Mouse (Mus musculus): ENCODE data around the gene Tsnax. TPM values are rescaled to one million over a fixed set of nuclear protein-coding genes. Genes with fewer than 3 reads are reported as not detected.

The Tsnax gene
- total RNA-seq, 1 experiment: 46.9 TPM

DNA sequence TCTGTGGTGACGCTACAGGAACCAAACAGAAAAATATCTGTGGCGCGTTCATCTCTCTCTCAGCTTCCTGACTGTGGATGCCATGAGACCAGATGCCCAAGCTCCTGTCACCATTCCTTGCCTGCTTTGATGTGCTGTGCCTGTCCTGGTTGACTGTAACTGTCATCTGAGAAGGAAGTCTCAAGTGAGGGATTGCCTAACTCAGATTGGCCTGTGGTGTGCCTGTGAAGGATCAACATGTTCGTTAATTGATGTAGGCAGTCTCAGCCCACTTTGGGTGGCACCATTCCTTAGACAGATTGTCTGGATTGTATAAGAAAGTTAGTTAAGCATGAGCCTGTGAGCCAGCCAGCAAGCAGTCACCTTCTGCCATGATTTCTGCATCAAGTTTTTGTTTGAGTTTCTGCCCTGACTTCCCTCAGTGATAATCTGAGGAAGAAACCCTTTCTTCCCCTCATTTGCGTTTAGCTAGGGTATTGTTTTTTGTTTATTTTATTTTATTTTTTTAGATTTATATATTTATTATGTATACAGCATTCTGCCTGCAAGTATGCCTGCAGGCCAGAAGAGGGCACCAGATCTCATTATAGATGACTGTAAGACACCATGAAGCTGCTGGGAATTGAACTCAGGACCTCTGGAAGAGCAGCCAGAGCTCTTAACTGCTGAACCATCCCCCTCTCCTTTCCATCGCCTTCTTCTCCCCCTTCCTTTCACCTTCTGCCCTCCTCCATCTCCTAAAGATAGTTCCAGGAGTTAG lies 55.5 kb downstream of the Tsnax start:
- Histone ChIP-seq H3K9ac (ENCODE audit: insufficient read depth, low read depth, low read length, poor library complexity, severe bottlenecking) (no peak overlapping the region), H3K4me1 (ENCODE audit: control insufficient read depth in 2 of 2, insufficient read depth in 2 of 2, low read length in 2 of 2, poor library complexity in 1 of 2) (no peaks in the 10 kb centered on the region), H3K9me3 (ENCODE audit: control insufficient read depth, insufficient read depth, low read depth, low read length) (no peaks in the 10 kb centered on the region), H3K4me3 (ENCODE audit: insufficient read depth in 1 of 2, low read depth in 1 of 2, low read length in 2 of 2, poor library complexity in 1 of 2, severe bottlenecking in 1 of 2) (no peak overlapping the region), H3K27ac (ENCODE audit: insufficient read depth, low read depth, low read length, poor library complexity, severe bottlenecking) (no peak overlapping the region), H3K36me3 (ENCODE audit: control insufficient read depth, insufficient read depth, low read length, poor library complexity, severe bottlenecking) (no peaks in the 10 kb centered on the region)
- no peak for DNase-seq (ENCODE audit: low read depth, low spot score)
- in situ Hi-C loops (cut with MboI; ENCODE audit: low sequenced_read_pairs in 2 of 2, unreplicated experiment in 2 of 2): no loop called here
- no peak for TF ChIP-seq ZC3H11A (IDR thresholded peaks at IDR 0.05; ENCODE audit: borderline replicate concordance, low read depth, low read length)
- TF ChIP-seq CHD2 (IDR thresholded peaks at IDR 0.05; ENCODE audit: low read depth, low read length): no peak
- no peak for TF ChIP-seq ZNF384 (IDR thresholded peaks at IDR 0.05; ENCODE audit: low read depth, low read length)
- TF ChIP-seq HCFC1 (IDR thresholded peaks at IDR 0.05; ENCODE audit: borderline replicate concordance, insufficient read depth, low read length): no peak
- TF ChIP-seq MAFK (IDR thresholded peaks at IDR 0.05; ENCODE audit: insufficient read depth, low read depth, low read length): no peak

DNA sequence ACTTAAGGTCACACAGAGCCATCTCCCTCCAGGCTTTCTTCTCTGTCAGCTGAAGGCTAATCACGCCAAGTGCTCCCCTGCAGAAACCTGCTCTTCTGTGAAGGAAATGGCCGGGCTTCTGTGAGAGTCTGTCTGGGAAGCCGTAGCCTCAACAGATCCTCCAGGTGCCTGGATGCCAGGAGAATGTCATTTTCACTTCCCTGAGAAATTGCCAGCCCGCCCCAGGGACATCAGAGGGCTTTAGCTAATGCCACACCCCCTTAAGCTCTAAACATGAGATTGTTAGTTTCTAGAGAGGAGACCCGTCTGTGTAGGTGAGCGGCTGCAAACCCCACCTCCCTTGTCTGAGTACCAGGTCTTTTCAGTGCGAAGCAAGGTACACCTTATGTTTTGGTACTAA lies 56.5 kb downstream of the Tsnax start:
- in situ Hi-C loops (cut with MboI; ENCODE audit: low sequenced_read_pairs in 2 of 2, unreplicated experiment in 2 of 2): no loop called here
- TF ChIP-seq MAFK (IDR thresholded peaks at IDR 0.05; ENCODE audit: insufficient read depth, low read depth, low read length) (no peak), ZC3H11A (IDR thresholded peaks at IDR 0.05; ENCODE audit: borderline replicate concordance, low read depth, low read length) (no peak), HCFC1 (IDR thresholded peaks at IDR 0.05; ENCODE audit: borderline replicate concordance, insufficient read depth, low read length) (no peak), CHD2 (IDR thresholded peaks at IDR 0.05; ENCODE audit: low read depth, low read length) (no peak), ZNF384 (IDR thresholded peaks at IDR 0.05; ENCODE audit: low read depth, low read length) (no peak)
- H3K4me1 ChIP-seq (ENCODE audit: control insufficient read depth in 2 of 2, insufficient read depth in 2 of 2, low read length in 2 of 2, poor library complexity in 1 of 2): no peaks in the 10 kb centered on the region; a peak in 1 of 4 replicates
- no peak for DNase-seq (ENCODE audit: low read depth, low spot score)
- no peaks in the 10 kb centered on the region for H3K36me3 ChIP-seq (ENCODE audit: control insufficient read depth, insufficient read depth, low read length, poor library complexity, severe bottlenecking)
- H3K27ac ChIP-seq (ENCODE audit: insufficient read depth, low read depth, low read length, poor library complexity, severe bottlenecking): no peak overlapping the region
- H3K9ac ChIP-seq (ENCODE audit: insufficient read depth, low read depth, low read length, poor library complexity, severe bottlenecking): no peak overlapping the region
- H3K4me3 ChIP-seq (ENCODE audit: insufficient read depth in 1 of 2, low read depth in 1 of 2, low read length in 2 of 2, poor library complexity in 1 of 2, severe bottlenecking in 1 of 2): no peak overlapping the region
- no peaks in the 10 kb centered on the region for H3K9me3 ChIP-seq (ENCODE audit: control insufficient read depth, insufficient read depth, low read depth, low read length)

GRCm38 (mm10) chr8:125069733-125070132 lies 56.9 kb downstream of the Tsnax start:
- H3K4me1 ChIP-seq (ENCODE audit: control insufficient read depth in 2 of 2, insufficient read depth in 2 of 2, low read length in 2 of 2, poor library complexity in 1 of 2): no peaks in the 10 kb centered on the region; a peak in 1 of 4 replicates
- in situ Hi-C loops (cut with MboI; ENCODE audit: low sequenced_read_pairs in 2 of 2, unreplicated experiment in 2 of 2): no loop called here
- no peak overlapping the region for H3K4me3 ChIP-seq (ENCODE audit: insufficient read depth in 1 of 2, low read depth in 1 of 2, low read length in 2 of 2, poor library complexity in 1 of 2, severe bottlenecking in 1 of 2)
- H3K36me3 ChIP-seq (ENCODE audit: control insufficient read depth, insufficient read depth, low read length, poor library complexity, severe bottlenecking): no peaks in the 10 kb centered on the region
- no peak for TF ChIP-seq ZNF384 (IDR thresholded peaks at IDR 0.05; ENCODE audit: low read depth, low read length)
- no peak for TF ChIP-seq MAFK (IDR thresholded peaks at IDR 0.05; ENCODE audit: insufficient read depth, low read depth, low read length)
- no peak for TF ChIP-seq HCFC1 (IDR thresholded peaks at IDR 0.05; ENCODE audit: borderline replicate concordance, insufficient read depth, low read length)
- no peak for TF ChIP-seq ZC3H11A (IDR thresholded peaks at IDR 0.05; ENCODE audit: borderline replicate concordance, low read depth, low read length)
- no peak for TF ChIP-seq CHD2 (IDR thresholded peaks at IDR 0.05; ENCODE audit: low read depth, low read length)
- no peak overlapping the region for H3K27ac ChIP-seq (ENCODE audit: insufficient read depth, low read depth, low read length, poor library complexity, severe bottlenecking)
- H3K9ac ChIP-seq (ENCODE audit: insufficient read depth, low read depth, low read length, poor library complexity, severe bottlenecking): no peak overlapping the region
- DNase-seq (ENCODE audit: low read depth, low spot score): no peak
- H3K9me3 ChIP-seq (ENCODE audit: control insufficient read depth, insufficient read depth, low read depth, low read length): no peaks in the 10 kb centered on the region

DNA sequence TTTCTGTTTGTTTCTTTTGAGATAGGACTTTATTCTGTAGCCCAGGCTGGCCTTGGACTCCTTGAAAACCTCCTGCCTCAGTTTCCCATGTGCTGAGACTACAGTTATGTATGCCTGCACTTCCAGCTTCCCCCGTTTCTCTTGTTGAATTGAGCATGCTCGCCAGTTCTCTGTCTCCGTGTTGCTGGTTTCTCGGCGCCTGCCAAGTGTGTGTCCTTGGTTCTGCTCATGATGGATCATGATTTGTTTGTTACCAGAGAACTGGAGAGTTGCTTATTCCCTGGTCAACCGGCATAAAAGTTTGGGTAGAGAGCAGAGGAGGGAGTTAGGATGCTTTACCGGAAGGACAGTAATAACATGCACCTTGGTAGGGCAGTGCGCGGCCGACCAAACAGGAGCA lies 61.3 kb downstream of the Tsnax start:
- H3K27ac ChIP-seq (ENCODE audit: insufficient read depth, low read depth, low read length, poor library complexity, severe bottlenecking): no peak overlapping the region
- H3K4me3 ChIP-seq (ENCODE audit: insufficient read depth in 1 of 2, low read depth in 1 of 2, low read length in 2 of 2, poor library complexity in 1 of 2, severe bottlenecking in 1 of 2): no peak overlapping the region
- H3K4me1 ChIP-seq (ENCODE audit: control insufficient read depth in 2 of 2, insufficient read depth in 2 of 2, low read length in 2 of 2, poor library complexity in 1 of 2): no peaks in the 10 kb centered on the region; a peak in 1 of 4 replicates
- no peaks in the 10 kb centered on the region for H3K36me3 ChIP-seq (ENCODE audit: control insufficient read depth, insufficient read depth, low read length, poor library complexity, severe bottlenecking)
- DNase-seq (ENCODE audit: low read depth, low spot score): no peak
- in situ Hi-C loops (cut with MboI; ENCODE audit: low sequenced_read_pairs in 2 of 2, unreplicated experiment in 2 of 2): no loop called here
- no peak overlapping the region for H3K9ac ChIP-seq (ENCODE audit: insufficient read depth, low read depth, low read length, poor library complexity, severe bottlenecking)
- no peaks in the 10 kb centered on the region for H3K9me3 ChIP-seq (ENCODE audit: control insufficient read depth, insufficient read depth, low read depth, low read length)
- TF ChIP-seq ZNF384 (IDR thresholded peaks at IDR 0.05; ENCODE audit: low read depth, low read length): no peak
- no peak for TF ChIP-seq MAFK (IDR thresholded peaks at IDR 0.05; ENCODE audit: insufficient read depth, low read depth, low read length)
- no peak for TF ChIP-seq HCFC1 (IDR thresholded peaks at IDR 0.05; ENCODE audit: borderline replicate concordance, insufficient read depth, low read length)
- no peak for TF ChIP-seq ZC3H11A (IDR thresholded peaks at IDR 0.05; ENCODE audit: borderline replicate concordance, low read depth, low read length)
- TF ChIP-seq CHD2 (IDR thresholded peaks at IDR 0.05; ENCODE audit: low read depth, low read length): no peak

Measured in ES-E14 (cell line).